Mouse (Mus musculus): ENCODE results near the gene Pecr.

Gene Pecr

GRCm38 (mm10) chr1:72283992-72284485, at the start of gene Pecr, which contains the start of gene Tmem169:
TSS of gene Pecr (minus strand) at chr1:72284314.
TSS of gene Tmem169 (plus strand) at chr1:72284369.
- DNase-seq (ENCODE audit: low spot score): peak; percentile 95

DNA sequence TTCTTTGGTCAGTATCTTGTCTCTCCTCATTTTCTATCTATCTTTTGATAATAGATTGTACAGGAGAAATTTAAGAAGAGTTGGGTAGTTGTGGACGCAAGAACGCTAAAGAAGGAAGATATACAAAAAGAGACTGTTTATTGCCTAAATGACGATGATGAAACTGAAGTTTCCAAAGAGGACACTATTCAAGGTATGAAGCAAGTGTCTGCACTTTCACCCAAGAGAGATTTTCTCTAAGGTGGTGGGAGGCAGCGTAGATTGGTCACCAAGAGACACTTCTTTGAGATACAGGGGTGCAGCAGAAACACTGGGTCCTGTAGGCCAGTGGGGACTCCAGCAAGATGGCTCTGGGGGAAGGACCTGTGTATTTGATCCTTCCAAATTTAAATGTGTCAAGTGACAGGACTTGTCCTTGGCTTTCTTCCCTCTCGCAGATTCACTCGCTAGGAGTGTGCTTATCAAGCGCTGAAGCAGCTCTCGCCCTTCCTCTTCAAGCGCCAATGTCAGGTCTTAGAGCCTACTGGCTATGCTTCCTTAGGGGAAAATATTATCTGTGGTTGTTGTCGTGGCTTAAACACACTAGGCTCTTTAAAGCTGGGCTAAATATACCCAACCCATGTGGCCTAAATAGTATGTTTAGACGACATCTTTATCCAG, 42.2 kb upstream of the Pecr start:
- no peak for DNase-seq (ENCODE audit: low spot score)

DNA sequence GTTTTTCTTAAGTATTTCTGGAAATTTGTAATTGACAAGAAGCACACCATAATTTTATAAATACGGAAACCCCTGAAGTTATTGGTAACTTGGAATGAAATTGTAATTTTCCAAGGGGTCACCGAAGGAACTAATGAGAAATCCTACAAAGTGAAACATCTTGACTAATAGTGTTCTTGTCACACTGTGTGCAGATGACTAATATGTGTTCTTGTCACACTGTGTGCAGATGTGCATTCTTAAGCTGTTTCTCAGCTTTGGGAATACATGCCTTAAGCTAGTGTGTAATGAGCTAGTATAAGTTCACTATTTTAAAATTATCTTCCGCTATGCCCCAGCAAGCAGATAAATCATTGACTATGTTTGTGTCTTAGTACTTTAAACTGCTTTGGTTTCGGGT, 39.1 kb upstream of the Pecr start:
- no peak for DNase-seq (ENCODE audit: low spot score)

DNA sequence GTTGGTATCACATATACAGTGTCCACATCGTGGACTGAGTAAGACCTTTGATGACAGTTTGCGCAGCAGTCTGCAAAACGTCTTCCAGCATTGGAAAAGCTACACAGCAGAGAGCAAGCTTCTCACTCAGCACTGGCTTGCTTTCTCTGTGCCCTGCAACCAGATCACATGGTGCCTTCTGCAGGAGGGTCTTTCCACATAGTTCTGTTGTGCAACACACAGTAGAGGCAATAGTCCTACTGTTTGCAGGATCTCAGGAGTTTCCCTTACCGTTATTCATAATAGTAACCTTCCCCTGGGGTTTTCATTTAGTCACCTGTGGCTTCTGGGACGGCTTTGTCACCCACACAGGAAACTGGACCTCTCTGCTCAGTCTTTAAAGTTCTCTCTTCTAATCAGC, 36.6 kb upstream of the Pecr start:
- no peak for DNase-seq (ENCODE audit: low spot score)

- no peak for DNase-seq (ENCODE audit: low spot score)
These were observed 32.8 kb upstream of the Pecr start for GRCm38 (mm10) chr1:72316901-72317300.

- DNase-seq (ENCODE audit: low spot score): no peak
These were observed 32.3 kb upstream of the Pecr start for GRCm38 (mm10) chr1:72316409-72316808.

DNA sequence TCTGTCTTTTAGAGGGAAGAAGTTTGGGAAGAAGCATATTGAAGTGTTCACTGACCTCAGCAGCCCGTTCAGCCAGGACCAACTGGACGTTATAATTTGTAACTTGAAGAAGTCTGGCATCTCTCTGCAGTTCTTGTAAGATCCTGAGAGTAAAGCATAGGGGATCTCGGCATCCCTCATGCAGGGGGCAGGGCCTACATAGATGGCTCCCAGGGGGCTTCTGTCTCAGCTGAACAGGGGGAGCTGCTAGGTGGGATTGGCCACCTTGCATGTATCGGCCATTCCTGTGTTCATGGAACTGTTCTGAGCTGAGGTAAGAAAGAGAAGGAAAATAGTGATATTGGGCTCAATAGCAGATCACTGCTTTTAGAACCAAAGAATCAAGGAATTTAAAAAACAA, 31.3 kb upstream of the Pecr start:
- no peak for DNase-seq (ENCODE audit: low spot score)

- DNase-seq (ENCODE audit: low spot score): peak; percentile 76
These were observed 29.4 kb upstream of the Pecr start for GRCm38 (mm10) chr1:72313399-72314039.

DNA sequence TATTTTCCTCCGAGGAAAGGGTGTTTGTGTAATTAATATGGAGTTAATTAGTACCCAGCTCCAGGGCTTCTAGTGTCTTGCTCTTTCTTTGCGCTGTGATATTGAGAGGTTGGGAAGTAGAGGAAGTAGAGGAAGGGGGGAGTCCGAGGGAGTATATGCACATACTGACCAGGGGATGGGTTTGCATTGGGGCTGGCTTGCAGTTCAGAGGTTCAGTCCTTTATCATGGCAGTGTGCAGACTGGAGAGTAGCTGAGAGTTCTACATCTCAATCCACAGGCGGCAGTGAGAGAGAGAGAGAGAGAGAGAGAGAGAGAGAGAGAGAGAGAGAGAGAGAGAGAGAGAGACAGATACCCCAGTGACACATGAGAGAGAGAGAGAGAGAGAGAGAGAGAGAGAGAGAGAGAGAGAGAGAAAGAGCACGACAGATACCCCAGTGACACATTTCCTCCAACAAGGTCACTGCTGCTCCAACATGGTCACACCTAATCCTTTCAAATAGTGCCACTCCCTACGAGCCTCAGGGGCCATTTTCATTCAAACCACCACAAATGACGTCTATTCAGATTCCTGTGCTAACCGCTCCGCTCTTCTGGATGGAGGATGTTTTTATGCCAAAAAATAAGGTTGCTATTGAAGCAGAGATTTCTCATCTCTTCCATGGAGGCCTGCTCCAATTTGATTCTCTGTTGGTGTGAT, 28.7 kb upstream of the Pecr start:
- DNase-seq (ENCODE audit: low spot score): no peak

DNA sequence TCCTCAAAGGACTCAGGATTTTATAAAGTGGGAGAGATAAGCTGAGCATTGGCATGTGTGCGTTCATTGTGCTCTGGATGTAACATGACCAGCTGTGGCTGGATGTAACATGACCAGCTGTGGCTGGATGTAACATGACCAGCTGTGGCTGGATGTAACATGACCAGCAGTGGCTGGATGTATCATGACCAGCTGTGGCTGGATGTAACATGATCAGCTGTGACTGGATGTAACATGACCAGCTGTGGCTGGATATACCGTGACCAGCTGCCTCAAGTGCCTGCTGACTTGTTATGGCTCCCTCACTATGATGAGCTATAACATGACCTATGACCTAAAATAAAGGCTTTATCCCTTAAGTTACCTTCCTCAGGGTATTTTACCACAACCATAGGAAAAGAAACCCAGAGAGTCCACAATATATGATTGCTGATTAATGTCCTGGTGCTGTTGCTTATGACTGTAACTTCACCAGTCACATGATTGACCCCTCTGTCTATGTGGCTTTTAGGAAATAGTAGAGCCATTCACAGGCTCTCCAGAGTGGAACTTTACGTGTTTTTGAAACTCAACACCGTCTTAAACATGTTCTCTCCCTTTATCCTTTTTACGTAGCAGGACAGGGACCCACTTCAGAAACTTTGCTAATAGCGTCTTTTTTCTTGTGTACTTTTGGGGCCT, 25.8 kb upstream of the Pecr start:
- DNase-seq (ENCODE audit: low spot score): peak; percentile 75

- DNase-seq (ENCODE audit: low spot score): peak; percentile 40
These were observed 24.8 kb upstream of the Pecr start for GRCm38 (mm10) chr1:72308919-72309318.

DNA sequence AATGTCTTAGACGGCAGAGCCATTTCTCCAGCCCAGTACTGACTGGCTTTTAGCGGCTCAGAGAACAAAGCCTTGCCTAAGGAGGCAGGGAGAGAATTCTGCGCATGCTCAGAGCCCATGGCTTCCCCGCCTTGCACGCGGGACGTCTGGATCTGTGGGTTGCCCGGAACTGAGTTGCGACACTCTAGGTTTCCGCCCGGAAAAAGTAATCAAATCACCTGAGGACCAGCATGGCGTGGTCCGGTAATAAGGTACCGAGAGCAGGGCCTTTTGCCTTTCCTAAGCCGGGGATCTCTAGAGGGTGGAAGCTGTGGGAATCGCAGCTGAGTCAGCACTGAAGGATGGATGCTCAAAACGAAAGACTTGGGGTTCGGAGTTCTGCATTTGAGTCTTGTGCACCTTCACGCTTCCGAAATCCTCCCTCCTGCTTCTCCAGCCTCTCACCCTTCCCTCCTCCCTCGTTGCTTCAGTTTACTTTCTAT, 23.2 kb upstream of the Pecr start, which contains the start of gene Xrcc5:
Gene Xrcc5 (plus strand): TSS at position 105 of the 482 bp plus-strand sequence.
- DNase-seq (ENCODE audit: low spot score): peak; percentile 98

- DNase-seq (ENCODE audit: low spot score): no peak
These were observed 22.6 kb upstream of the Pecr start for GRCm38 (mm10) chr1:72306679-72307181.

DNA sequence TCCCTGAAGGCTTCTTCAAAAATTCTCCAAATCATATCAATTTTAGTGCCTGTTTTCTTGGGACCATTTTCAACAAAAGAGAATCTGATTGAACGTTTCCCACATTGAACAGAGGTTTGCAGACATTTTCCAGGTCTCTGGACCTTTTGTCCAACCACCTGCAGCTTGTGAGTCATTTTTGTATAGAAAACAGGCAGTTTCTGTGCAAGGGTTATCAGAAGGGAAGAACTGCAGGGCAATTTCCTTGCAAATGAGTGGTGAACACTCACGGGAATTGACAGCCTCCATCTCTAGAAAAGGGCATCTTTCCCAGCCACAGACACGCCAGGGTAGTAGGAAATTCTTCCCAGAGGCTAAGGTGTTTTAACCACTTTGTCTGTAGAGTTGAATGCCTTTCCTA, 22.1 kb upstream of the Pecr start:
- DNase-seq (ENCODE audit: low spot score): peak; percentile 35

- DNase-seq (ENCODE audit: low spot score): no peak
These were observed 17.7 kb upstream of the Pecr start for GRCm38 (mm10) chr1:72301845-72302244.

DNA sequence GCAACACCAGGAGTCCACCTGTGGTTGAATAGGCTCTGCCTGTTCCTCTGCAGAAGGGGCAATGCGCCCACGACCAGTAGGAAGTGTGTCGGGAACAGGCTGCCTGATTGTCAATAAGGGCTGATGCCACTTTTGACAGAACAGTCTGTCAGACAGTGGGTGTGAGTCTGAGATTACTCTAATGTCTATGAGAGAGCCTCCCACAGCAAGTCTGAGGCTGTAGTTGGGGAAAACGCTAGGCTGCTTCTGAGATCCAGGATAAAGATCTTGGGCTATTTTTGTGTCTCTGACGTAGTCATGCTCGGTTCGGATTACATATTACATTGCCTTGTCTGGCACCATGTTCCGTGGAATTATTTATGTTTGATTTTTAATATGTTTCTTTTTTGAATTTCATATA, 11.6 kb upstream of the Pecr start:
- no peak for DNase-seq (ENCODE audit: low spot score)

GRCm38 (mm10) chr1:72293869-72294663, 10.0 kb upstream of the Pecr start:
- DNase-seq (ENCODE audit: low spot score): no peak

GRCm38 (mm10) chr1:72291925-72292324, 7.8 kb upstream of the Pecr start:
- no peak for DNase-seq (ENCODE audit: low spot score)

GRCm38 (mm10) chr1:72291421-72291820, 7.3 kb upstream of the Pecr start:
- no peak for DNase-seq (ENCODE audit: low spot score)

GRCm38 (mm10) chr1:72290896-72291295, 6.8 kb upstream of the Pecr start:
- no peak for DNase-seq (ENCODE audit: low spot score)

DNA sequence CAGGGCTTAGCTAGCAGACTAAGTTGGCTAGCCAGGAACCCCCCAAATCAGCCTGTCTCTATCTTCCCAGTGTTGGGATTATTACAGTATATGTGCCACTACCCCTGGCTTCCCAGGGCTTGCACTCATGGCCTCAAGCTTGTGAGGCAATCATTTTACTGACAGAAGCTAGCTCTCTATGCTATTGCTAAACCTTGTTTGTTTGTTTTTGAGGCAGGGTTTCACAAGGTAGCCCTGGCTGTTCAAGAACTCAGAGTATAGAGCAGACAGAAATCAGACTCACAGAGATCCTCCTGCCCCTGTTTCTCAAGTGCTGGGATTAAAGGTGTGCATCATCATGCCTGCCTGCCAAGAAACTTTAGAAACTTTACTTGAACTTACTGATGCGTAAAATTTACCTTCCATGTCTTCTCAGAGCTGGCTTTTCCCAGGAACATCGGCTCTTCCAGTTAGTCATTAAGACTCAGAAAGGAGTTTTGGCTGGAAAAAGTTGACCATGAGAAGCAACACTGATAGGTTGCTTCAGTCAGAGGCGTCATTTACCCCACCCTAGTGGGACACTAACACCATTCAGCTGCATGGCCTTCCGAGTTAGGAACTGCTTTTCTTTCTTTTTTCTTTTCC, 4.5 kb upstream of the Pecr start:
- no peak for DNase-seq (ENCODE audit: low spot score)

Measured in embryo, embryonic 10.5 days (tissue).